Mouse (Mus musculus): ENCODE results near the gene Scin. TPM values are rescaled to one million over a fixed set of nuclear protein-coding genes. Genes with fewer than 3 reads are reported as not detected.

Scin gene
- polyA plus RNA-seq, 1 experiment from 2014 or later: 2.3 TPM

GRCm38 (mm10) chr12:40152353-40153069 lies 18.5 kb upstream of the Scin start:
- Histone ChIP-seq H3K9me3 (replicated peaks; ENCODE audit: control insufficient read depth, low read length) (no peaks in the 10 kb centered on the region), H3K9ac (ENCODE audit: low read depth, low read length) (no peak overlapping the region), H3K36me3 (ENCODE audit: control insufficient read depth, insufficient read depth, low read length) (no peaks in the 10 kb centered on the region), H3K27me3 (ENCODE audit: control insufficient read depth, insufficient read depth, low read length) (no peaks in the 10 kb centered on the region), H3K4me1 (ENCODE audit: control insufficient read depth, insufficient read depth, low read length) (no peaks in the 10 kb centered on the region), H3K4me3 (ENCODE audit: low read depth, low read length) (no peak overlapping the region), H3K27ac (ENCODE audit: low read depth, low read length) (no peak overlapping the region), H3K4me2 (no peak overlapping the region)
- ATAC-seq (replicated peaks; ENCODE audit: insufficient number of reproducible peaks, low FRiP score, low TSS enrichment): no peak
- WGBS (ENCODE audit: insufficient replicate concordance): 51% methylated on average over 8 of the region's 8 CpGs

- Histone ChIP-seq H3K4me2 (no peak overlapping the region), H3K36me3 (ENCODE audit: control insufficient read depth, insufficient read depth, low read length) (no peaks in the 10 kb centered on the region), H3K27me3 (ENCODE audit: control insufficient read depth, insufficient read depth, low read length) (no peaks in the 10 kb centered on the region), H3K9ac (ENCODE audit: low read depth, low read length) (no peak overlapping the region), H3K9me3 (replicated peaks; ENCODE audit: control insufficient read depth, low read length) (no peaks in the 10 kb centered on the region), H3K4me1 (ENCODE audit: control insufficient read depth, insufficient read depth, low read length) (no peaks in the 10 kb centered on the region), H3K4me3 (ENCODE audit: low read depth, low read length) (no peak overlapping the region), H3K27ac (ENCODE audit: low read depth, low read length) (no peak overlapping the region)
- WGBS (ENCODE audit: insufficient replicate concordance): 55% methylated on average over 4 of the region's 4 CpGs
- ATAC-seq (replicated peaks; ENCODE audit: insufficient number of reproducible peaks, low FRiP score, low TSS enrichment): no peak
Observed at GRCm38 (mm10) chr12:40147319-40147718, 13.3 kb upstream of the Scin start.

- H3K36me3 ChIP-seq (ENCODE audit: control insufficient read depth, insufficient read depth, low read length): no peaks in the 10 kb centered on the region
- H3K27ac ChIP-seq (ENCODE audit: low read depth, low read length): no peak overlapping the region
- no peak for ATAC-seq (replicated peaks; ENCODE audit: insufficient number of reproducible peaks, low FRiP score, low TSS enrichment)
- H3K27me3 ChIP-seq (ENCODE audit: control insufficient read depth, insufficient read depth, low read length): no peaks in the 10 kb centered on the region
- no peak overlapping the region for H3K9ac ChIP-seq (ENCODE audit: low read depth, low read length)
- no peaks in the 10 kb centered on the region for H3K4me1 ChIP-seq (ENCODE audit: control insufficient read depth, insufficient read depth, low read length)
- no peak overlapping the region for H3K4me2 ChIP-seq
- H3K4me3 ChIP-seq (ENCODE audit: low read depth, low read length): no peak overlapping the region
- no peaks in the 10 kb centered on the region for H3K9me3 ChIP-seq (replicated peaks; ENCODE audit: control insufficient read depth, low read length)
- 72% methylated on average over 5 of the region's 5 CpGs for WGBS (ENCODE audit: insufficient replicate concordance)
Observed at GRCm38 (mm10) chr12:40146510-40146909, 12.5 kb upstream of the Scin start.

GRCm38 (mm10) chr12:40140706-40141105 lies 6.7 kb upstream of the Scin start:
- H3K4me2 ChIP-seq: no peak overlapping the region
- H3K4me3 ChIP-seq (ENCODE audit: low read depth, low read length): no peak overlapping the region
- 70% methylated on average over 5 of the region's 5 CpGs for WGBS (ENCODE audit: insufficient replicate concordance)
- H3K36me3 ChIP-seq (ENCODE audit: control insufficient read depth, insufficient read depth, low read length): no peaks in the 10 kb centered on the region
- ATAC-seq (replicated peaks; ENCODE audit: insufficient number of reproducible peaks, low FRiP score, low TSS enrichment): no peak
- H3K4me1 ChIP-seq (ENCODE audit: control insufficient read depth, insufficient read depth, low read length): no peaks in the 10 kb centered on the region
- no peaks in the 10 kb centered on the region for H3K27me3 ChIP-seq (ENCODE audit: control insufficient read depth, insufficient read depth, low read length)
- H3K27ac ChIP-seq (ENCODE audit: low read depth, low read length): no peak overlapping the region
- H3K9me3 ChIP-seq (replicated peaks; ENCODE audit: control insufficient read depth, low read length): 0 out of 2 replicates have a peak, but pooled peaks cover 2% of the 10 kb centered on the region
- H3K9ac ChIP-seq (ENCODE audit: low read depth, low read length): no peak overlapping the region

GRCm38 (mm10) chr12:40139484-40140245 lies 5.6 kb upstream of the Scin start:
- Histone ChIP-seq H3K4me2 (no peak overlapping the region), H3K36me3 (ENCODE audit: control insufficient read depth, insufficient read depth, low read length) (no peaks in the 10 kb centered on the region), H3K27ac (ENCODE audit: low read depth, low read length) (no peak overlapping the region), H3K9me3 (replicated peaks; ENCODE audit: control insufficient read depth, low read length) (0 out of 2 replicates have a peak, but pooled peaks cover 2% of the 10 kb centered on the region), H3K4me1 (ENCODE audit: control insufficient read depth, insufficient read depth, low read length) (no peaks in the 10 kb centered on the region), H3K27me3 (ENCODE audit: control insufficient read depth, insufficient read depth, low read length) (0 out of 2 replicates have a peak, but pooled peaks cover 3% of the 10 kb centered on the region), H3K9ac (ENCODE audit: low read depth, low read length) (no peak overlapping the region), H3K4me3 (ENCODE audit: low read depth, low read length) (no peak overlapping the region)
- no peak for ATAC-seq (replicated peaks; ENCODE audit: insufficient number of reproducible peaks, low FRiP score, low TSS enrichment)
- 83% methylated on average over 8 of the region's 8 CpGs for WGBS (ENCODE audit: insufficient replicate concordance)

GRCm38 (mm10) chr12:40134529-40134928 lies 501 bp upstream of the Scin start:
- Histone ChIP-seq H3K4me1 (ENCODE audit: control insufficient read depth, insufficient read depth, low read length) (peaks cover 6% of the 10 kb centered on the region), H3K9ac (ENCODE audit: low read depth, low read length) (no peak overlapping the region), H3K27me3 (ENCODE audit: control insufficient read depth, insufficient read depth, low read length) (peaks cover 21% of the 10 kb centered on the region), H3K27ac (ENCODE audit: low read depth, low read length) (no peak overlapping the region), H3K4me2 (peak overlapping the region; percentile 94), H3K36me3 (ENCODE audit: control insufficient read depth, insufficient read depth, low read length) (no peaks in the 10 kb centered on the region), H3K4me3 (ENCODE audit: low read depth, low read length) (peak overlapping the region; percentile 55), H3K9me3 (replicated peaks; ENCODE audit: control insufficient read depth, low read length) (0 out of 2 replicates have a peak, but pooled peaks cover 2% of the 10 kb centered on the region)
- ATAC-seq (replicated peaks; ENCODE audit: insufficient number of reproducible peaks, low FRiP score, low TSS enrichment): no peak
- WGBS (ENCODE audit: insufficient replicate concordance): 42% methylated on average over 11 of the region's 11 CpGs

GRCm38 (mm10) chr12:40133194-40133572 lies 845 bp downstream of the Scin start:
- Histone ChIP-seq H3K4me1 (ENCODE audit: control insufficient read depth, insufficient read depth, low read length) (peaks cover 6% of the 10 kb centered on the region), H3K9ac (ENCODE audit: low read depth, low read length) (peak overlapping the region; percentile 16; the same call in 1 of the 2 replicates), H3K27ac (ENCODE audit: low read depth, low read length) (no peak overlapping the region), H3K27me3 (ENCODE audit: control insufficient read depth, insufficient read depth, low read length) (peaks cover 21% of the 10 kb centered on the region), H3K9me3 (replicated peaks; ENCODE audit: control insufficient read depth, low read length) (0 out of 2 replicates have a peak, but pooled peaks cover 2% of the 10 kb centered on the region), H3K4me2 (peak overlapping the region; percentile 94), H3K4me3 (ENCODE audit: low read depth, low read length) (peak overlapping the region; percentile 55), H3K36me3 (ENCODE audit: control insufficient read depth, insufficient read depth, low read length) (no peaks in the 10 kb centered on the region)
- WGBS (ENCODE audit: insufficient replicate concordance): 14% methylated on average over 10 of the region's 10 CpGs
- ATAC-seq (replicated peaks; ENCODE audit: insufficient number of reproducible peaks, low FRiP score, low TSS enrichment): no peak

GRCm38 (mm10) chr12:40118872-40119271 lies 15.2 kb downstream of the Scin start:
- Histone ChIP-seq H3K9me3 (replicated peaks; ENCODE audit: control insufficient read depth, low read length) (no peaks in the 10 kb centered on the region), H3K27me3 (ENCODE audit: control insufficient read depth, insufficient read depth, low read length) (no peaks in the 10 kb centered on the region), H3K4me3 (ENCODE audit: low read depth, low read length) (no peak overlapping the region), H3K27ac (ENCODE audit: low read depth, low read length) (no peak overlapping the region), H3K36me3 (ENCODE audit: control insufficient read depth, insufficient read depth, low read length) (no peaks in the 10 kb centered on the region), H3K4me2 (no peak overlapping the region), H3K9ac (ENCODE audit: low read depth, low read length) (no peak overlapping the region), H3K4me1 (ENCODE audit: control insufficient read depth, insufficient read depth, low read length) (no peaks in the 10 kb centered on the region)
- no peak for ATAC-seq (replicated peaks; ENCODE audit: insufficient number of reproducible peaks, low FRiP score, low TSS enrichment)
- WGBS (ENCODE audit: insufficient replicate concordance): 53% methylated on average over 2 of the region's 2 CpGs

Data from heart, embryonic 11.5 days (tissue).